Mouse (Mus musculus) lung, postnatal 10 days (tissue): ENCODE results near the gene Adam25.
"Not testable (repeated sequence)": the region's sequence is repeated elsewhere in the genome, so short reads cannot be mapped to it uniquely, and the experiment has no call there.

Experiments
- DNase-seq: peaks from one replicate; pipeline ENCODE4 v3.0.0; 2021

Gene Adam25

GRCm38 (mm10) chr8:40751908-40752307 is at the start of gene Adam25:
Gene Adam25 (plus strand): TSS chr8:40752208.
- DNase-seq, result not testable (repeated sequence)

DNA sequence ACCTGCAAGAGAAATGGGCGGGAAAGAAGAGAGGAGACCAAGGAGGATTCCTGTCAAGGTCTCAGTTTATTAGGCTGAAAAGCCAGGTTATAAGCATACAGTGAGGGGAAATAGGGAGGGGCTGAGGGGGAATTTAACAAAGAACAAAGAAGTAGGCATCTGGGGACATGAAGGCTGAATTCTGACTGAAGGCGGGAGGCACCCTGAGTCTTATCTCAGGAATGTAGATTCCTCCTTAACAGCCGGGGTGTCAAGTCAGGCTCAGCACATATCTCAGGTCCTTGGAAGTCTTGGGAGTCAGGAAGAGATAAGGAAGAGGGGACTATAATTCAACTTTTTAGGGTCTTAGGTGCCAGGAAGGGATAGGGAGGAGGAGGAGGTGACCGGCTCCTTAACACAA is 36.6 kb upstream of the Adam25 start:
- not testable (repeated sequence) for DNase-seq

DNA sequence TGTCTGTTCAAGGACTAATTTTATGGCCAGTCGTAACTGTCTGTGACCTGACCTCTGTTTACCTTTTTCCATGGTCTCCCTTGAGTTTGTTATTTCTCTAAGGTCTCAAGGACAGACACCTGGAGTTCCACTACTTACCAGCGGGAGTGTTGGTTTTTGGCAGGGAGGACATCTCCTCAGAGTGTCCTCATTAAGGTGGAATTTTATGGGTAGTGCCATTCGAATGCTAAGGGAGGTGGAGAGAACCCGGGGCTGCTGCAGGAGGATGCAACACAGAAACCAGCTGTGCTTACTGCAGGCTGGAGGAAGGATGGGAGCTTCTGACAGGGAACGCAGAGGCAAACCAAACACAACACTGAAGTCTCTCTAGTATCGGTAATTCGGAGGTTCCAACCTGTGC is 36.0 kb upstream of the Adam25 start:
- DNase-seq, result no peak

DNA sequence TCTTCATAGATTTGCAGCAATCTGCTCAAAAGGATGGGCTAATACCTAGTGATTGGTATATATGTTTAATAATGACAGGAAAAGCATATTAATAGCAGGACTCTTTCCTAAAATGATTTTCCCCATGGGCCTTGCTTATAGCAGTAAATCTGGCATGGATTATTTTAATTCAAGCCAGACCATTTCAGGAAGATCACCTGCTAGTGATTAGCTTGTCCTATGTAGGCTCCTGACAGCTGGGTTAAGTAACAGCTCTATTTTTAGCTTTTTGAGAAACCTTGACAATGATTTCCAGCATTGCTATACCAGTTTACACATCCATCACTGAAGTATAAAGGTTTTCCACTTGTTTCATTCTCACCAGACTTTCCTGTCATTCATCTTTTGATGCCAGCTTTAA is 31.3 kb downstream of the Adam25 start:
- no peak for DNase-seq

GRCm38 (mm10) chr8:40792973-40793372 is 41.0 kb downstream of the Adam25 start, which contains the start of gene Adam20:
Gene Adam20 (plus strand): TSS chr8:40793273.
- DNase-seq, result not testable (repeated sequence)

- DNase-seq, result no peak
Observed at GRCm38 (mm10) chr8:40803379-40804079, 51.5 kb downstream of the Adam25 start.
